Mouse (Mus musculus) intestine, postnatal 0 days (tissue): Measurements from ENCODE around the gene Ggct. TPM values are rescaled to one million over a fixed set of nuclear protein-coding genes. Genes with fewer than 3 reads are reported as not detected.
A peak's percentile ranks its signal among the peaks of the same experiment; 100 is the strongest.
"Not testable (repeated sequence)": the region's sequence is repeated elsewhere in the genome, so short reads cannot be mapped to it uniquely, and the experiment has no call there.

Experiments
- ATAC-seq: fragments of 200-750 bp; cut with Nextera tagmentation; 2 replicates; pipeline ENCODE4 v1.8.0; 2017; ENCODE audit warnings: mild to moderate bottlenecking, moderate TSS enrichment, moderate library complexity
- H3K27ac ChIP-seq: fragments of 300-500 bp; sonication (generic); 2 replicates; pipeline ENCODE4 v1.5.1; 2014; ENCODE audit warnings: mild to moderate bottlenecking, low read depth, low read length, moderate library complexity
- H3K27me3 ChIP-seq: fragments of 300-500 bp; sonication (generic); replicated peaks from 2 replicates; pipeline ENCODE4 v1.6.1; 2014; ENCODE audit warnings: low read length, mixed read lengths; ENCODE audit not compliant: control insufficient read depth, insufficient read depth
- H3K36me3 ChIP-seq: fragments of 300-500 bp; sonication (generic); 2 replicates; pipeline ENCODE4 v1.6.1; 2014; ENCODE audit warnings: mild to moderate bottlenecking, moderate library complexity; ENCODE audit not compliant: control insufficient read depth, insufficient read depth
- H3K4me1 ChIP-seq: fragments of 300-500 bp; sonication (generic); replicated peaks from 2 replicates; pipeline ENCODE4 v1.6.1; 2014; ENCODE audit warnings: antibody characterized with exemption, low read length, mixed read lengths; ENCODE audit not compliant: control insufficient read depth, insufficient read depth
- H3K4me2 ChIP-seq: fragments of 300-500 bp; sonication (generic); replicated peaks from 2 replicates; pipeline ENCODE4 v1.6.1; 2014; ENCODE audit warnings: low read depth, mild to moderate bottlenecking, moderate library complexity
- H3K4me3 ChIP-seq: fragments of 300-500 bp; sonication (generic); 2 replicates; pipeline ENCODE4 v1.5.1; 2014; ENCODE audit warnings: low read depth, low read length
- H3K9ac ChIP-seq: fragments of 300-500 bp; sonication (generic); 2 replicates; pipeline ENCODE4 v1.6.1; 2014; ENCODE audit warnings: mild to moderate bottlenecking, low read depth, low read length
- H3K9me3 ChIP-seq: fragments of 300-500 bp; sonication (generic); 2 replicates; pipeline ENCODE4 v1.6.1; 2016; ENCODE audit warnings: mixed run types; ENCODE audit not compliant: control insufficient read depth
- CTCF ChIP-seq: sonication (generic); IDR thresholded peaks from 2 replicates; pipeline ENCODE4 v1.5.1; 2016; ENCODE audit warnings: low read depth, mild to moderate bottlenecking, control low read depth, antibody characterized with exemption, moderate library complexity
- WGBS: fragments of 180-500 bp; shearing (Covaris S2); extraction: QIAGEN DNeasy Blood & Tissue Kit; methylation state at CpG from one replicate; pipeline ENCODE4 v1.1.7; 2014; 5-methylcytosine and 5-hydroxymethylcytosine counted together
- polyA plus RNA-seq: library from polyadenylated mRNA; unstranded; fragments of >200 nt; fragmentation: Nextera tagmentation; extraction: Ambion mirVana; gene quantifications from 2 replicates; pipeline ENCODE4 v1.2.1, GENCODE M21; 2015

Ggct gene
- polyA plus RNA-seq, 1 experiment from 2014 or later = 25.5 TPM

GRCm38 (mm10) chr6:54964755-54965154 lies 28.0 kb downstream of the Ggct start:
- ATAC-seq = no peak
- H3K9ac ChIP-seq = no peak overlapping the region
- no peaks in the 10 kb centered on the region for H3K36me3 ChIP-seq
- H3K4me1 ChIP-seq = no peaks in the 10 kb centered on the region
- no peaks in the 10 kb centered on the region for H3K27me3 ChIP-seq
- no peak overlapping the region for H3K4me3 ChIP-seq
- no peak overlapping the region for H3K27ac ChIP-seq
- H3K4me2 ChIP-seq = no peak overlapping the region
- H3K9me3 ChIP-seq = no peaks in the 10 kb centered on the region
- TF ChIP-seq CTCF = no peak
- WGBS = 59% methylated on average over 1 of the region's 1 CpGs

GRCm38 (mm10) chr6:54963599-54963998 lies 29.2 kb downstream of the Ggct start:
- Histone ChIP-seq H3K27ac (no peak overlapping the region), H3K4me2 (no peak overlapping the region), H3K4me1 (no peaks in the 10 kb centered on the region), H3K27me3 (no peaks in the 10 kb centered on the region), H3K9me3 (no peaks in the 10 kb centered on the region), H3K4me3 (no peak overlapping the region), H3K9ac (no peak overlapping the region), H3K36me3 (no peaks in the 10 kb centered on the region)
- 80% methylated on average over 2 of the region's 2 CpGs for WGBS
- TF ChIP-seq CTCF = no peak
- ATAC-seq = no peak

GRCm38 (mm10) chr6:54957655-54958054 lies 35.1 kb downstream of the Ggct start:
- no peak overlapping the region for H3K27ac ChIP-seq
- H3K36me3 ChIP-seq = no peaks in the 10 kb centered on the region; the same call in 1 of the 2 replicates
- 0 out of 2 replicates have a peak, but pooled peaks cover 3% of the 10 kb centered on the region for H3K4me1 ChIP-seq
- no peak for ATAC-seq
- H3K9me3 ChIP-seq = no peaks in the 10 kb centered on the region
- no peak overlapping the region for H3K9ac ChIP-seq
- no peak overlapping the region for H3K4me3 ChIP-seq
- no peak for TF ChIP-seq CTCF
- no peaks in the 10 kb centered on the region for H3K27me3 ChIP-seq
- H3K4me2 ChIP-seq = no peak overlapping the region
- 89% methylated on average over 8 of the region's 8 CpGs for WGBS

- H3K9me3 ChIP-seq = no peaks in the 10 kb centered on the region
- 0 out of 2 replicates have a peak, but pooled peaks cover 3% of the 10 kb centered on the region for H3K4me1 ChIP-seq
- no peaks in the 10 kb centered on the region; the same call in 1 of the 2 replicates for H3K36me3 ChIP-seq
- H3K4me3 ChIP-seq = no peak overlapping the region
- no peak overlapping the region for H3K9ac ChIP-seq
- H3K27ac ChIP-seq = no peak overlapping the region
- H3K4me2 ChIP-seq = no peak overlapping the region
- no peak for TF ChIP-seq CTCF
- WGBS = 19% methylated on average over 1 of the region's 1 CpGs
- ATAC-seq = peak; percentile 82
- H3K27me3 ChIP-seq = no peaks in the 10 kb centered on the region
Measured at GRCm38 (mm10) chr6:54956425-54956824, 36.3 kb downstream of the Ggct start.

- Histone ChIP-seq H3K9ac (no peak overlapping the region), H3K27me3 (no peaks in the 10 kb centered on the region), H3K9me3 (no peaks in the 10 kb centered on the region), H3K4me3 (no peak overlapping the region), H3K27ac (no peak overlapping the region), H3K36me3 (no peaks in the 10 kb centered on the region; the same call in 1 of the 2 replicates), H3K4me1 (0 out of 2 replicates have a peak, but pooled peaks cover 3% of the 10 kb centered on the region), H3K4me2 (no peak overlapping the region)
- no peak for ATAC-seq
- TF ChIP-seq CTCF = no peak
Measured at GRCm38 (mm10) chr6:54955949-54956348, 36.8 kb downstream of the Ggct start.

GRCm38 (mm10) chr6:54954659-54955414 lies 37.9 kb downstream of the Ggct start:
- TF ChIP-seq CTCF = no peak
- no peak overlapping the region for H3K4me2 ChIP-seq
- ATAC-seq = no peak
- H3K36me3 ChIP-seq = no peaks in the 10 kb centered on the region; the same call in 1 of the 2 replicates
- no peaks in the 10 kb centered on the region for H3K9me3 ChIP-seq
- 0 out of 2 replicates have a peak, but pooled peaks cover 3% of the 10 kb centered on the region for H3K4me1 ChIP-seq
- WGBS = 45% methylated on average over 10 of the region's 10 CpGs
- no peak overlapping the region for H3K9ac ChIP-seq
- H3K27ac ChIP-seq = no peak overlapping the region
- no peak overlapping the region for H3K4me3 ChIP-seq
- no peaks in the 10 kb centered on the region for H3K27me3 ChIP-seq

- H3K4me3 ChIP-seq, H3K9ac ChIP-seq, ATAC-seq, H3K4me1 ChIP-seq, H3K4me2 ChIP-seq, H3K27me3 ChIP-seq, H3K36me3 ChIP-seq, H3K27ac ChIP-seq, H3K9me3 ChIP-seq: not testable (repeated sequence)
- 89% methylated on average over 4 of the region's 4 CpGs for WGBS
Measured at GRCm38 (mm10) chr6:54953399-54953798, 39.4 kb downstream of the Ggct start.
